Mouse (Mus musculus): ENCODE results near the gene Tab1.

DNA sequence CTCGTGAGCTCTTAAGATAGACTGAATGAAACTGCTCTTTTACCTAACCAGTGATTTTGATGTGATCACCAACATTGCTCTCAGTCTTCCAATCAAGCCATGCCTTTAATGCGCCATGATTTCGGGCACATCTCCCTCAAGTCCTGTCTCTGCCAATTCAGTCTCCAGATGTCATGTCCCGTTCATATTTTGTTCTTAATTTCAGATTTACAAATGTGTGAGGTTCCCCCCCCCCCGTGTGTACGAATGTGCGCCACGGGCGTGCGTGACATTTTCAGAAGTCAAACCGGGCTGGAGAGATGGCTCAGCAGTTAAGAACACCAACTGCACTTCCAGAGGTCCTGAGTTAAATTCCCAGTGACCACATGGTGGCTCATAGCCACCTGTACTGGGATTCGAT is 49.2 kb upstream of the Tab1 start:
- TF ChIP-seq CTCF (IDR thresholded peaks at IDR 0.05; ENCODE audit: borderline replicate concordance, extremely low read depth, insufficient read depth, insufficient read length) (no peak), POLR2A (IDR thresholded peaks at IDR 0.05; ENCODE audit: borderline replicate concordance, extremely low read depth, insufficient read depth, insufficient read length, poor library complexity, severe bottlenecking) (no peak)

Measured in brain, embryonic 14.5 days (tissue).